Mouse (Mus musculus): Measurements from ENCODE around the gene H2-D1. TPM values are rescaled to one million over a fixed set of nuclear protein-coding genes. Genes with fewer than 3 reads are reported as not detected.

H2-D1 gene
- total and polyA plus RNA-seq, 3 experiments, result 172 to 473 (median 281) TPM

- peak; percentile 38 for DNase-seq
Observed at GRCm38 (mm10) chr17:35240384-35241304, 21.9 kb upstream of the H2-D1 start.

GRCm38 (mm10) chr17:35241305-35242014, 21.1 kb upstream of the H2-D1 start, which contains the start of gene Ddx39b:
Gene Ddx39b, plus strand, starts transcription at chr17:35241746.
- DNase-seq, result peak; percentile 96

GRCm38 (mm10) chr17:35242015-35242941, 20.3 kb upstream of the H2-D1 start:
- peak; percentile 81 for DNase-seq

GRCm38 (mm10) chr17:35243086-35243485, 19.4 kb upstream of the H2-D1 start:
- DNase-seq, result peak; percentile 59

- DNase-seq, result no peak
Observed at GRCm38 (mm10) chr17:35244999-35245398, 17.5 kb upstream of the H2-D1 start.

- DNase-seq, result no peak
Observed at GRCm38 (mm10) chr17:35245731-35246623, 16.6 kb upstream of the H2-D1 start.

- DNase-seq, result no peak
Observed at GRCm38 (mm10) chr17:35247144-35247543, 15.4 kb upstream of the H2-D1 start.

GRCm38 (mm10) chr17:35248986-35249385, 13.5 kb upstream of the H2-D1 start:
- DNase-seq, result no peak

GRCm38 (mm10) chr17:35249451-35250197, 12.9 kb upstream of the H2-D1 start:
- DNase-seq, result no peak

- DNase-seq, result no peak
Observed at GRCm38 (mm10) chr17:35250348-35251120, 12.0 kb upstream of the H2-D1 start.

GRCm38 (mm10) chr17:35251162-35251719, 11.3 kb upstream of the H2-D1 start:
- peak; percentile 25 for DNase-seq

GRCm38 (mm10) chr17:35251981-35252380, 10.5 kb upstream of the H2-D1 start:
- no peak for DNase-seq

- DNase-seq, result peak; percentile 41
Observed at GRCm38 (mm10) chr17:35252619-35253292, 9.8 kb upstream of the H2-D1 start.

GRCm38 (mm10) chr17:35253293-35254093, 9.0 kb upstream of the H2-D1 start:
- peak; percentile 13 for DNase-seq

GRCm38 (mm10) chr17:35254241-35255098, 8.1 kb upstream of the H2-D1 start:
- peak; percentile 71 for DNase-seq

- no peak for DNase-seq
Observed at GRCm38 (mm10) chr17:35255301-35255700, 7.2 kb upstream of the H2-D1 start.
